Mouse (Mus musculus) embryonic facial prominence, embryonic 10.5 days (tissue): ENCODE data around the gene C1qc. TPM values are rescaled to one million over a fixed set of nuclear protein-coding genes. Genes with fewer than 3 reads are reported as not detected.

ENCODE experiments used
- DNase-seq: peaks from one replicate; pipeline ENCODE4 v3.0.0-alpha.2; 2017; ENCODE audit warnings: low spot score
- H3K27ac ChIP-seq: fragments of 300-500 bp; sonication (generic); replicated peaks from 2 replicates; pipeline ENCODE4 v1.5.1; 2016; ENCODE audit warnings: mild to moderate bottlenecking
- H3K27me3 ChIP-seq: fragments of 300-500 bp; sonication (generic); replicated peaks from 2 replicates; pipeline ENCODE4 v1.6.1; 2016; ENCODE audit warnings: low read depth, mild to moderate bottlenecking; ENCODE audit not compliant: poor library complexity, severe bottlenecking
- H3K36me3 ChIP-seq: fragments of 300-500 bp; sonication (generic); replicated peaks from 2 replicates; pipeline ENCODE4 v1.6.1; 2016; ENCODE audit warnings: mild to moderate bottlenecking, moderate library complexity
- H3K4me1 ChIP-seq: fragments of 300-500 bp; sonication (generic); 2 replicates; pipeline ENCODE4 v1.6.1; 2016
- H3K4me3 ChIP-seq: fragments of 300-500 bp; sonication (generic); 2 replicates; pipeline ENCODE4 v1.5.1; 2016; ENCODE audit warnings: mild to moderate bottlenecking, moderate library complexity
- H3K9me3 ChIP-seq: fragments of 300-500 bp; sonication (generic); 2 replicates; pipeline ENCODE4 v1.6.1; 2016; ENCODE audit warnings: mild to moderate bottlenecking
- WGBS: fragments of 180-500 bp; shearing (Covaris S2); methylation state at CpG from one replicate; pipeline ENCODE4 v1.1.7; 2016; 5-methylcytosine and 5-hydroxymethylcytosine counted together
- polyA plus RNA-seq: library from polyadenylated mRNA; unstranded; fragments of >200 nt; fragmentation: Nextera tagmentation; extraction: Ambion mirVana; gene quantifications from 2 replicates; pipeline ENCODE4 v1.2.1, GENCODE M21; 2016

The C1qc gene
- polyA plus RNA-seq, 1 experiment from 2014 or later, result 7.2 TPM

- Histone ChIP-seq H3K4me3 (no peak overlapping the region), H3K4me1 (peaks cover 17% of the 10 kb centered on the region), H3K27ac (no peak overlapping the region), H3K27me3 (peaks cover 61% of the 10 kb centered on the region), H3K36me3 (no peaks in the 10 kb centered on the region), H3K9me3 (no peaks in the 10 kb centered on the region)
- DNase-seq, result no peak
- WGBS, result 62% methylated on average over 7 of the region's 7 CpGs
Observed at GRCm38 (mm10) chr4:136892371-136892770, 494 bp downstream of the C1qc start.

- Histone ChIP-seq H3K36me3 (no peaks in the 10 kb centered on the region), H3K4me3 (no peak overlapping the region), H3K27ac (no peak overlapping the region), H3K27me3 (peaks cover 49% of the 10 kb centered on the region), H3K4me1 (peaks cover 10% of the 10 kb centered on the region), H3K9me3 (no peaks in the 10 kb centered on the region)
- DNase-seq, result no peak
- 88% methylated on average over 4 of the region's 4 CpGs for WGBS
Observed at GRCm38 (mm10) chr4:136891115-136891514, 1.8 kb downstream of the C1qc start.

GRCm38 (mm10) chr4:136889981-136890380, 2.9 kb downstream of the C1qc start:
- no peak for DNase-seq
- Histone ChIP-seq H3K4me1 (0 out of 2 replicates have a peak, but pooled peaks cover 5% of the 10 kb centered on the region), H3K4me3 (no peak overlapping the region), H3K27ac (no peak overlapping the region), H3K9me3 (no peaks in the 10 kb centered on the region), H3K36me3 (no peaks in the 10 kb centered on the region), H3K27me3 (peaks cover 37% of the 10 kb centered on the region)
- WGBS, result 87% methylated on average over 15 of the region's 15 CpGs

- no peaks in the 10 kb centered on the region for H3K4me1 ChIP-seq
- H3K36me3 ChIP-seq, result no peaks in the 10 kb centered on the region
- 69% methylated on average over 5 of the region's 5 CpGs for WGBS
- no peaks in the 10 kb centered on the region for H3K9me3 ChIP-seq
- DNase-seq, result no peak
- H3K4me3 ChIP-seq, result no peak overlapping the region
- H3K27me3 ChIP-seq, result peaks cover 15% of the 10 kb centered on the region
- no peak overlapping the region for H3K27ac ChIP-seq
Observed at GRCm38 (mm10) chr4:136887714-136888113, 5.2 kb downstream of the C1qc start.

- H3K27ac ChIP-seq, result no peak within 1 kb of the TSS
- H3K4me1 ChIP-seq, result no peaks in the 10 kb centered on the region
- H3K27me3 ChIP-seq, result no peaks in the 10 kb centered on the region
- no peak for DNase-seq
- WGBS, result 77% methylated on average over 7 of the region's 7 CpGs
- H3K36me3 ChIP-seq, result no peaks in the 10 kb centered on the region
- no peaks in the 10 kb centered on the region for H3K9me3 ChIP-seq
- H3K4me3 ChIP-seq, result no peak within 1 kb of the TSS
Observed at GRCm38 (mm10) chr4:136886101-136886500, 6.8 kb downstream of the C1qc start, which contains the start of gene C1qb. Gene C1qb, minus strand, starts transcription at chr4:136886187.

- DNase-seq, result no peak
- no peaks in the 10 kb centered on the region; the same call in 1 of the 2 replicates for H3K4me1 ChIP-seq
- no peaks in the 10 kb centered on the region for H3K27me3 ChIP-seq
- H3K4me3 ChIP-seq, result no peak overlapping the region
- whole genome bisulfite sequencing, result 23% methylated on average over 5 of the region's 5 CpGs
- no peak overlapping the region for H3K27ac ChIP-seq
- H3K36me3 ChIP-seq, result no peaks in the 10 kb centered on the region
- no peaks in the 10 kb centered on the region for H3K9me3 ChIP-seq
Observed at GRCm38 (mm10) chr4:136878601-136879000, 14.3 kb downstream of the C1qc start.

GRCm38 (mm10) chr4:136878171-136878570, 14.7 kb downstream of the C1qc start:
- Histone ChIP-seq H3K4me1 (no peaks in the 10 kb centered on the region; the same call in 1 of the 2 replicates), H3K27ac (no peak overlapping the region), H3K36me3 (no peaks in the 10 kb centered on the region), H3K9me3 (no peaks in the 10 kb centered on the region), H3K4me3 (no peak overlapping the region), H3K27me3 (no peaks in the 10 kb centered on the region)
- DNase-seq, result no peak
- 49% methylated on average over 8 of the region's 8 CpGs for WGBS

GRCm38 (mm10) chr4:136876971-136877370, 15.9 kb downstream of the C1qc start:
- H3K9me3 ChIP-seq, result no peaks in the 10 kb centered on the region
- H3K27ac ChIP-seq, result no peak overlapping the region
- H3K4me1 ChIP-seq, result no peaks in the 10 kb centered on the region; the same call in 1 of the 2 replicates
- DNase-seq, result peak; percentile 71
- no peak overlapping the region for H3K4me3 ChIP-seq
- H3K27me3 ChIP-seq, result no peaks in the 10 kb centered on the region
- 20% methylated on average over 7 of the region's 7 CpGs for WGBS
- H3K36me3 ChIP-seq, result no peaks in the 10 kb centered on the region

GRCm38 (mm10) chr4:136875012-136875411, 17.9 kb downstream of the C1qc start:
- DNase-seq, result no peak
- H3K27ac ChIP-seq, result no peak overlapping the region
- WGBS, result 92% methylated on average over 14 of the region's 14 CpGs
- H3K4me1 ChIP-seq, result no peaks in the 10 kb centered on the region; the same call in 1 of the 2 replicates
- H3K36me3 ChIP-seq, result no peaks in the 10 kb centered on the region
- peaks cover 1% of the 10 kb centered on the region; the same call in 1 of the 2 replicates for H3K27me3 ChIP-seq
- no peak overlapping the region for H3K4me3 ChIP-seq
- no peaks in the 10 kb centered on the region for H3K9me3 ChIP-seq

GRCm38 (mm10) chr4:136868371-136868770, 24.5 kb downstream of the C1qc start:
- 81% methylated on average over 6 of the region's 6 CpGs for WGBS
- Histone ChIP-seq H3K4me1 (peaks cover 39% of the 10 kb centered on the region), H3K27me3 (peaks cover 10% of the 10 kb centered on the region; the same call in 1 of the 2 replicates), H3K9me3 (no peaks in the 10 kb centered on the region), H3K4me3 (no peak overlapping the region), H3K36me3 (no peaks in the 10 kb centered on the region), H3K27ac (no peak overlapping the region)
- no peak for DNase-seq

- no peak overlapping the region for H3K4me3 ChIP-seq
- peaks cover 44% of the 10 kb centered on the region for H3K4me1 ChIP-seq
- 14% methylated on average over 12 of the region's 12 CpGs for WGBS
- H3K27ac ChIP-seq, result no peak overlapping the region
- no peaks in the 10 kb centered on the region for H3K9me3 ChIP-seq
- no peaks in the 10 kb centered on the region for H3K36me3 ChIP-seq
- DNase-seq, result peak; percentile 58
- peaks cover 15% of the 10 kb centered on the region for H3K27me3 ChIP-seq
Observed at GRCm38 (mm10) chr4:136867690-136868345, 25.0 kb downstream of the C1qc start.

GRCm38 (mm10) chr4:136865531-136865930, 27.3 kb downstream of the C1qc start:
- peaks cover 65% of the 10 kb centered on the region for H3K4me1 ChIP-seq
- 56% methylated on average over 5 of the region's 5 CpGs for WGBS
- H3K27ac ChIP-seq, result peak overlapping the region; percentile 84
- H3K27me3 ChIP-seq, result peaks cover 34% of the 10 kb centered on the region
- H3K9me3 ChIP-seq, result no peaks in the 10 kb centered on the region
- H3K4me3 ChIP-seq, result peak overlapping the region; percentile 39
- H3K36me3 ChIP-seq, result no peaks in the 10 kb centered on the region
- DNase-seq, result no peak

GRCm38 (mm10) chr4:136864751-136865470, 28.0 kb downstream of the C1qc start:
- H3K27me3 ChIP-seq, result peaks cover 32% of the 10 kb centered on the region
- peak overlapping the region; percentile 84 for H3K27ac ChIP-seq

More at GRCm38 (mm10) chr4:136864751-136865470, 28.0 kb downstream of the C1qc start:
- DNase-seq, result peak; percentile 89
- H3K4me1 ChIP-seq, result peaks cover 66% of the 10 kb centered on the region
- H3K4me3 ChIP-seq, result peak overlapping the region; percentile 39
- H3K9me3 ChIP-seq, result no peaks in the 10 kb centered on the region
- 4% methylated on average over 15 of the region's 15 CpGs for WGBS
- H3K36me3 ChIP-seq, result no peaks in the 10 kb centered on the region
